Mouse (Mus musculus): ENCODE results near the gene Csmd2. TPM values are rescaled to one million over a fixed set of nuclear protein-coding genes. Genes with fewer than 3 reads are reported as not detected.

The Csmd2 gene
- not detected for polyA plus RNA-seq (2014; fragmentation: Illumina TruSeq; extraction: RNeasy Lipid Tissue Mini Kit (QIAGEN cat#74804); ENCODE audit: low read depth, low replicate concordance)

GRCm38 (mm10) chr4:127987784-127988455 is at the start of gene Csmd2:
TSS of gene Csmd2 (plus strand) at chr4:127987857.

GRCm38 (mm10) chr4:127970901-127971868 is 16.5 kb upstream of the Csmd2 start, which contains the start of gene CK137956:
TSS of gene CK137956 (minus strand) at chr4:127970951.

GRCm38 (mm10) chr4:128260907-128261560 is 273.4 kb downstream of the Csmd2 start, which contains the start of gene Hmgb4:
TSS of gene Hmgb4 (minus strand) at chr4:128260957.

GRCm38 (mm10) chr4:128609925-128610402 is 622.3 kb downstream of the Csmd2 start, which contains the start of gene Zscan20:
TSS of gene Zscan20 (minus strand) at chr4:128610098.

Other genes starting within 250 kb of the Csmd2 start
- not detected for gene CK137956, start 16.9 kb upstream of the Csmd2 start, polyA plus RNA-seq (2014; fragmentation: Illumina TruSeq; extraction: RNeasy Lipid Tissue Mini Kit (QIAGEN cat#74804); ENCODE audit: low read depth, low replicate concordance)